Mouse (Mus musculus): ENCODE measurements around the gene Gm36079.
"Not testable (repeated sequence)": the region's sequence is repeated elsewhere in the genome, so short reads cannot be mapped to it uniquely, and the experiment has no call there.

GRCm38 (mm10) chr13:120046422-120047209 is 19.8 kb upstream of the Gm36079 start:
- not testable (repeated sequence) for TF ChIP-seq POLR2A (IDR thresholded peaks at IDR 0.05; ENCODE audit: insufficient read depth, low read length); CTCF (IDR thresholded peaks at IDR 0.05; ENCODE audit: low read depth, low read length)
